Comparison of ENCODE assay signal across 19 mouse cellular contexts in the genomic region with DNA sequence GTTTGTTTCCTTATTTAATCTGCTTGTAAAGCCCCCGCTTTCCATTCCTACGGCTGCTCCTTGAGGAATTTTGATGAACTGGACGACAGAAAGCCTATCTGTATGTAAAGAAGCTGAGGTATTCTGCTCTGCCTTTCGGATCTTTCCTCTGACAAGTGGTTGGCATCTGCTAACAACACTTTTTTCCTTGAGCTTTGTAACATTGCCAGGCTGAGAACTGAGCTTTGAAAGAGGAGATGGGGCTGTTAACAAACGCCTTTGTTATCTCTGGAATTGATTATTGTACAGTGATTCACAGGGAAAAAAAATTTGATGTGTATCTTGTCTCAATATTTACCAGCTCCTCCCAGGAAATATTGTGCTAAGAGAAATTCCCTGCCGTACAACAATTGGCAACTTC.
"Had no signal": no experiment of that assay in that cellular context is flagged by ENCODE, and none has a peak within 500 bp of the region (broad histone marks: within the 10 kb centered on the region; RNA-seq: fewer than 3 reads in every experiment).

No protein-coding gene starts in this region.

- H3K4me3 ChIP-seq: lung, embryonic 15.5 days; midbrain, embryonic 10.5 days; midbrain, embryonic 12.5 days; myocyte; neural tube, embryonic 13.5 days; neural tube, embryonic 15.5 days had no signal

- ATAC-seq: lung, postnatal 0 days; midbrain, embryonic 16.5 days had no signal

- H3K9me3 ChIP-seq: lung, embryonic 15.5 days; midbrain, embryonic 10.5 days; midbrain, embryonic 12.5 days; neural tube, embryonic 13.5 days; neural tube, embryonic 15.5 days had no signal

- DNase-seq: lung, adult 2 months; lung, postnatal 14 days; lung, postnatal 36 days; retina, postnatal 1 day; right cerebral cortex, adult 18-20 months; right cerebral cortex, postnatal 25 days; right cerebral cortex, postnatal 4 days; spleen, adult 18-20 months; thymus, adult 18-20 months; thymus, postnatal 14 days; thymus, postnatal 36 days had no signal

- H3K27me3 ChIP-seq: lung, embryonic 15.5 days; midbrain, embryonic 12.5 days; neural tube, embryonic 15.5 days had no signal

- H3K36me3 ChIP-seq: lung, embryonic 15.5 days; midbrain, embryonic 10.5 days; midbrain, embryonic 12.5 days; neural tube, embryonic 13.5 days; neural tube, embryonic 15.5 days had no signal

- H3K4me2 ChIP-seq: lung, embryonic 15.5 days; midbrain, embryonic 12.5 days; neural tube, embryonic 13.5 days; neural tube, embryonic 15.5 days had no signal

- H3K27ac ChIP-seq: lung, embryonic 15.5 days; midbrain, embryonic 10.5 days; midbrain, embryonic 12.5 days; neural tube, embryonic 13.5 days; neural tube, embryonic 15.5 days had no signal

- H3K9ac ChIP-seq: lung, embryonic 15.5 days; midbrain, embryonic 12.5 days; neural tube, embryonic 13.5 days; neural tube, embryonic 15.5 days had no signal

- H3K4me1 ChIP-seq: lung, embryonic 15.5 days; neural tube, embryonic 13.5 days; neural tube, embryonic 15.5 days had no signal
